Mouse (Mus musculus) spleen, adult 2 months (tissue): ENCODE data around the gene Rec8.

Source experiments
- CTCF ChIP-seq: fragments of 200-500 bp; IDR thresholded peaks from 2 replicates; pipeline ENCODE4 v1.5.1; 2011; ENCODE audit warnings: mild to moderate bottlenecking, inconsistent platforms; ENCODE audit not compliant: insufficient read depth, insufficient read length, insufficient replicate concordance; ENCODE audit errors: extremely low read depth
- POLR2A ChIP-seq: fragments of 200-500 bp; IDR thresholded peaks from 2 replicates; pipeline ENCODE4 v1.6.1; 2011; ENCODE audit warnings: low read depth, low read length, inconsistent platforms

- TF ChIP-seq POLR2A = peak; percentile 9; the same call in 1 of the 2 replicates
- peak; percentile 19; the same call in 1 of the 2 replicates for TF ChIP-seq CTCF
Measured at GRCm38 (mm10) chr14:55659960-55660573, 42.2 kb downstream of the Rec8 start, which contains the start of gene Mdp1.
